Mouse (Mus musculus) midbrain, postnatal 0 days (tissue): Measurements from ENCODE around the gene Cdk6. TPM values are rescaled to one million over a fixed set of nuclear protein-coding genes. Genes with fewer than 3 reads are reported as not detected.

Experiments
- ATAC-seq: fragments of 200-750 bp; cut with Nextera tagmentation; 2 replicates; pipeline ENCODE4 v1.8.0; 2017; ENCODE audit warnings: moderate number of reproducible peaks, mild to moderate bottlenecking, moderate TSS enrichment, moderate library complexity; ENCODE audit not compliant: low FRiP score
- DNase-seq: peaks from one replicate; pipeline ENCODE4 v3.0.0-alpha.2; 2015; ENCODE audit warnings: low spot score
- H3K27ac ChIP-seq: fragments of 300-500 bp; sonication (generic); 2 replicates; pipeline ENCODE4 v1.5.1; 2014; ENCODE audit warnings: low read depth, mild to moderate bottlenecking, low read length, mixed read lengths
- H3K27me3 ChIP-seq: fragments of 300-500 bp; sonication (generic); 2 replicates; pipeline ENCODE4 v1.6.1; 2014; ENCODE audit warnings: low read length, control low read depth, mixed read lengths; ENCODE audit not compliant: insufficient read depth
- H3K36me3 ChIP-seq: fragments of 300-500 bp; sonication (generic); 2 replicates; pipeline ENCODE4 v1.6.1; 2014; ENCODE audit warnings: low read length, control low read depth, mixed read lengths; ENCODE audit not compliant: insufficient read depth
- H3K4me1 ChIP-seq: fragments of 300-500 bp; sonication (generic); 2 replicates; pipeline ENCODE4 v1.6.1; 2014; ENCODE audit warnings: mild to moderate bottlenecking, control low read depth, antibody characterized with exemption, low read length, mixed read lengths; ENCODE audit not compliant: insufficient read depth
- H3K4me2 ChIP-seq: fragments of 300-500 bp; sonication (generic); 2 replicates; pipeline ENCODE4 v1.6.1; 2014; ENCODE audit warnings: low read depth, mild to moderate bottlenecking, low read length, mixed read lengths; ENCODE audit not compliant: poor library complexity, severe bottlenecking
- H3K4me3 ChIP-seq: fragments of 300-500 bp; sonication (generic); 2 replicates; pipeline ENCODE4 v1.5.1; 2014; ENCODE audit warnings: low read depth, mild to moderate bottlenecking, low read length, moderate library complexity
- H3K9ac ChIP-seq: fragments of 300-500 bp; sonication (generic); replicated peaks from 2 replicates; pipeline ENCODE4 v1.6.1; 2014; ENCODE audit warnings: mild to moderate bottlenecking, low read length, moderate library complexity, mixed read lengths; ENCODE audit not compliant: poor library complexity, severe bottlenecking
- H3K9me3 ChIP-seq: fragments of 300-500 bp; sonication (generic); 2 replicates; pipeline ENCODE4 v1.6.1; 2016; ENCODE audit warnings: low read length, control low read depth
- CTCF ChIP-seq: IDR thresholded peaks from 2 replicates; pipeline ENCODE4 v1.5.1; 2016; ENCODE audit warnings: antibody characterized with exemption, mild to moderate bottlenecking
- WGBS: fragments of 180-500 bp; shearing (Covaris S2); extraction: QIAGEN DNeasy Blood & Tissue Kit; methylation state at CpG from one replicate; pipeline ENCODE4 v1.1.7; 2014; 5-methylcytosine and 5-hydroxymethylcytosine counted together
- polyA plus RNA-seq: library from polyadenylated mRNA; unstranded; fragments of >200 nt; fragmentation: Nextera tagmentation; extraction: Ambion mirVana; gene quantifications from 2 replicates; pipeline ENCODE4 v1.2.1, GENCODE M21; 2015
- total RNA-seq: library from RNA; depleted of rRNA; stranded (reverse); fragments of >200 nt; gene quantifications from 2 replicates; pipeline ENCODE4 v1.2.3, GENCODE M21; 2014

Gene Cdk6
- total and polyA plus RNA-seq, 2 experiments from 2014 or later: 4.0 to 7.1 TPM

DNA sequence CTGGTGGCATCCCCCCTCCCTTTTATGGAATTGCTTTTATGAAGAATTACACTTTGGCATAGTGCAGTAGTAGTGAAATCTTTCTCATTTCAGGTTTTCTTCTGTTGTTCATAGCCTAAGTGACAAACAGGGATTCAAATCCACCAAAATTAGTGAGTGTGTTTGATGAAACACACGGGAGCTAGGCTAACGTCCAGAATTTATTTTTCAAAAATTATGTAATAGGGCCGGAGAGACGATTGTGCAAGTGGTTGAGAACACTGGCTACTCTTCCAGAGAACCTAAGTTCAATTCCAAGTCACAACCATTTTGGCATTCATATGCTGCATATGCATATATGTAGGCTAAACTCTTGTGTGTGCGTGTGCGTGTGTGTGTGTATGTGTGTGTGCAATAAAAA is 16.2 kb downstream of the Cdk6 start:
- no peak for ATAC-seq
- no peaks in the 10 kb centered on the region for H3K9me3 ChIP-seq
- no peaks in the 10 kb centered on the region for H3K27me3 ChIP-seq
- no peak overlapping the region for H3K4me2 ChIP-seq
- no peak for DNase-seq
- TF ChIP-seq CTCF: no peak
- H3K4me1 ChIP-seq: no peaks in the 10 kb centered on the region
- WGBS: 96% methylated on average over 6 of the region's 6 CpGs
- H3K36me3 ChIP-seq: no peaks in the 10 kb centered on the region
- H3K4me3 ChIP-seq: no peak overlapping the region
- no peak overlapping the region for H3K27ac ChIP-seq
- no peak overlapping the region for H3K9ac ChIP-seq

DNA sequence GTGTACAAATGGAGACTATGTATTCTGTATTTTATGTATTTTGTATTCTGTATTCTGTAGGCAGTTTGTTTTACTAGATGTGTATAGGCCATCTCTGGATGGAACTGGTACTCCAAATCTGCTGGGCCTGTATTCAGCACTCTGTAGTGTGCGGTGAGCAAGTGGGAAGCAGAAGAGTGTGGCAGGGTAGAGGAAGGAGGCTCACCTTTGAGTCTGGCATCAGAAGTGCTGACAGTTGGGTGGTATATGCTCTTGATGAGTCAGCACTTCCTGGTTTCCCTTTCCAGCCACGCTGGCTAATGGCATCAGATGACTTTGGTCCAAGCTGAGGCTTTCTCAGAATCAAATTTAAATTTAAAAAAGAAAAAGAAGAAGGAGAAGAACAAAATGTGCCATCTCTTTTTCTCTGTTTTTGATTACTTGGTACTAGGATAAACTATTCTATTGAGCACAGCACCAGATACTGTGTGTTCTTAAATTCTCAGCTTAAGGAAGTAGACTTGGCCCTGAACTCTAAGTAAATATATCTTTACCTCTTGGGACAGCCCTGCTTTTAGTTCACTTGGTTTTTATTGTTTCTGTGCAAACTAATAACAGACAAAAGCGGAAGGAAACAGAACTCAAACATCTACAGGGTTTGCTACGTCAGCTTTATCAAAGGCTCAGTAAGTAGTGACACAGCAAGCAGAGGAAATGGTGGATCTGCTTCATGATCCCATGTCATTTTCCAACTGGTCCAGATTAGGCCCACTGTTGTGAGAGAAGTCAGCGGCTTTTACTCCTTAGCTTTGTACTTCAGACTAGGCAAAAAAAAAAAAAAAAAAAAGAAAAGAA is 17.6 kb downstream of the Cdk6 start:
- DNase-seq: no peak
- Histone ChIP-seq H3K9ac (no peak overlapping the region), H3K4me2 (no peak overlapping the region), H3K27ac (no peak overlapping the region), H3K4me3 (no peak overlapping the region), H3K27me3 (no peaks in the 10 kb centered on the region), H3K36me3 (no peaks in the 10 kb centered on the region), H3K9me3 (no peaks in the 10 kb centered on the region), H3K4me1 (no peaks in the 10 kb centered on the region)
- no peak for ATAC-seq
- WGBS: 86% methylated on average over 5 of the region's 5 CpGs
- TF ChIP-seq CTCF: no peak

DNA sequence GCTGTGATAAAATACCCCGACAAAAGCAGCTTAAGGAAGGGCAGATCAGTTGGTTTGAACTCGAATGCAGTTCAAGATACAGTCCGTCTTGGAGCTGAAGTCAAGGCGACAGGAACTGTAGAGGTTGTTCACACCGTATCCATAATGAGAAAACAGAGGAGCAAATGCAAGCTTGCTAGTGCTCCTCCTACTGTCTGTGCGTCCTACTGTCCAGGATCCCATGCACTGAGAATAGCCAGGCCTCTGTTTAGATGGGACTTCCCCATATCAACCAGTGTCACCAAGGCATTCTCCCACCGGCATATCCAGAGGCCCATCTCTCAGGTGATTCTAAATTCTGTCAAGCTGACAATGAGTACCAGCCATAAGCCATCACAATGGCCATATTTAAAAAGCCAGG is 18.6 kb downstream of the Cdk6 start:
- Histone ChIP-seq H3K9ac (no peak overlapping the region), H3K27me3 (no peaks in the 10 kb centered on the region), H3K4me1 (no peaks in the 10 kb centered on the region), H3K27ac (no peak overlapping the region), H3K4me2 (no peak overlapping the region), H3K9me3 (no peaks in the 10 kb centered on the region), H3K36me3 (no peaks in the 10 kb centered on the region), H3K4me3 (no peak overlapping the region)
- ATAC-seq (no peak), DNase-seq (no peak)
- no peak for TF ChIP-seq CTCF
- WGBS: 86% methylated on average over 7 of the region's 7 CpGs

DNA sequence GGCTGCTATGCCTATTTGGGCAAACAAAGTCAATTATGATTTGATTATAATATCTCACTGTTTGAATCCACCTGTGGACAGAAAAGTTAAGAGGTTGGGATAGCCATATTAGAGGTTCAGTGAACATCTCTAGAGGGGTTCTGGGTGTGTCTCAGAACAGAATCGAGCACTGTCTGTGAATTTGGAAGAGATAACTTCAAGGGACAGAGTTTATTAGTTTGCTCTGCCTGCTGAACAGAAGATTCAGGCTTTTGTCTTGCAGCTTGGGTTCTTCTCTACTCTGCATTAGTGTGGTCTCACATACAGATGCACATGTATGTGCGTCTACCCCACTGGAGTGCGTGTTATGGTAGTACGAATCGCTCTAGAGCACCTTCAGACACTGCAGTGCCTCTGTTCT is 20.0 kb downstream of the Cdk6 start:
- ATAC-seq (no peak), DNase-seq (no peak)
- H3K27me3 ChIP-seq: no peaks in the 10 kb centered on the region
- H3K4me2 ChIP-seq: no peak overlapping the region
- H3K4me1 ChIP-seq: no peaks in the 10 kb centered on the region
- no peak for TF ChIP-seq CTCF
- H3K36me3 ChIP-seq: no peaks in the 10 kb centered on the region
- no peaks in the 10 kb centered on the region for H3K9me3 ChIP-seq
- no peak overlapping the region for H3K27ac ChIP-seq
- no peak overlapping the region for H3K4me3 ChIP-seq
- no peak overlapping the region for H3K9ac ChIP-seq
- 93% methylated on average over 5 of the region's 5 CpGs for WGBS

- no peaks in the 10 kb centered on the region for H3K9me3 ChIP-seq
- ATAC-seq (no peak), DNase-seq (no peak)
- no peak overlapping the region for H3K27ac ChIP-seq
- H3K27me3 ChIP-seq: no peaks in the 10 kb centered on the region
- H3K4me3 ChIP-seq: no peak overlapping the region
- no peaks in the 10 kb centered on the region for H3K4me1 ChIP-seq
- H3K4me2 ChIP-seq: no peak overlapping the region
- WGBS: 90% methylated on average over 8 of the region's 8 CpGs
- H3K36me3 ChIP-seq: no peaks in the 10 kb centered on the region
- no peak for TF ChIP-seq CTCF
- no peak overlapping the region for H3K9ac ChIP-seq
Observed at GRCm38 (mm10) chr5:3362111-3362510, 20.8 kb downstream of the Cdk6 start.

DNA sequence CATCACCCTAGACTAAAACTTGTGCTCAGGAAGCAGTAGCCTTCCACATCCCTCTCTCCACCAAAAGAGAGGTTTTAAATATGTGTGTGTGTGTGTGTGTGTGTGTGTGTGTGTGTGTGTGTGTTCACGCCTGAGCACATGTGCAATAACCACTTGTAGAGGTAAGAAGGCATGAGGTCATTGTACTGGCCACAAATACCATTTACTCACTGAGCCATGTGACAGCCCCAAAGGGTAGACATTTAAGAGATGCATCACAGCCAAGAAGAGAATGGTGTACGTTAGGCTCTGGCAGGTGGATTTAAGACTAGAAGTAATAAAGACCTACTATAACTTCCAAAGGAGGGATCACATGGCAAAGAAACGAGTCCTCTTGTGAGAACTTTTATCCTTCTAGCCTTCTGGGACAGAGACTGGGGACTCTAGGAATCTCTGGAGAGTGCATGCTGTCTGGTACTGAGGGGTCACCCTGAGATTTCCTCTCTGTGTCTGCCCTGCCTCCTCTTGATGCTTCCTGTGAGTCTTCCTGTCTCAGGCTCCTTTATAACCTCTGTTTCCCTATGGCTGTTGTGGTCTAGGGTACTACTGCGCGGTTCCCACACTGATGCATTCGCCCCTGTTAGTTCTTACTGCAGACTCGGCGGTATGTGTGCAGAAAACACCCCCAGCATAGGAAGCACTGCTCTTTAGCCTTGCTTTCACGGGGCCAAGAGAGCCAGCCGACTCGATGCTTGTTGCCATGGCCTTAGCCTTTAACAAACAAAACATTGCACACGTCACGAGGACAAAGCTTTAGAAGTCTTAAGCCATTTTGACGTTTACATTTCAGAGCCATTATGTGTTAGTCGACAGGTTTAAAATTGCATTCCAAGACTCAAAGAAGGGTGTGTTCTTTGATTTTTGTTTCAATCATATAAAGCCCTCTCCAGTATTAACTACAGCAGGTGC is 22.0 kb downstream of the Cdk6 start:
- ATAC-seq: no peak
- Histone ChIP-seq H3K27me3 (no peaks in the 10 kb centered on the region), H3K9ac (no peak overlapping the region), H3K4me3 (no peak overlapping the region), H3K4me2 (no peak overlapping the region), H3K27ac (no peak overlapping the region), H3K4me1 (no peaks in the 10 kb centered on the region), H3K36me3 (no peaks in the 10 kb centered on the region), H3K9me3 (no peaks in the 10 kb centered on the region)
- DNase-seq: no peak
- WGBS: 55% methylated on average over 15 of the region's 15 CpGs
- TF ChIP-seq CTCF: no peak
